ENCODE assay signal across 8 mouse cellular contexts in the genomic region with DNA sequence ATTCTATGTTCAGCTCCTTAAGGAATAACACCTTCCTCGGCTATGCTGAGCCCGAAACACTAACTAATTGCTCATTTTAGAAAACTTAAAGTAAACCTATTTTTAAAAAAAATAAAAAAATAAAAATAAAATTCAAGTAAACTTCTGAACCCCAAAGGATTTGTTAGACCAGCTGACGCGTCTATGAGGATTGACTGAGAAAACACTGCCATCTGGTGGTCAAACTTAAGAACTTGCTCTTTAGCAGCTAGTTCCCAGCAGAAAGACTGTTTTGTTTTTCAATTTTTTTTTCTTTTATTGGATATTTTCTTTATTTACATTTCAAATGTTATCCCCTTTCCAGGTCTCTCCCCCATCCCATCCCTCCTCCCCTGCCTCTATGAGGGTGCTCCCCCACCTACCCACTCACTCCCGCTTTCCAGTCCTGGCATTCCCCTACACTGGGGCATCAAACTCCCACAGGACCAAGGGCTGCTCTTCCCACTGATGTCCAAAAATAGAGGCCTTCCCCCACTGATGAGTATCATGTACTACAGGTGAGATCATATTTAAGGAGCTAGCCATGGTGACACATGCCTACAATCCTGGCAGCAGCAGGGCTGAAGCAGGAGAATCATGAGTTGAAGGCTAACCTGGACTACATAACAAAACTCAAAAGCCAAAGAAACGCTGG. TPM values are rescaled to one million over a fixed set of nuclear protein-coding genes. Genes with fewer than 3 reads are reported as not detected.
A peak's percentile ranks its signal among the peaks of the same experiment; 100 is the strongest.
DNase-seq lines count a peak whose midpoint lies in the region; ATAC-seq and TF ChIP-seq lines count a peak whose summit lies in the region.
"Had no signal": no experiment of that assay in that cellular context is flagged by ENCODE, and none has a peak within 500 bp of the region (broad histone marks: within the 10 kb centered on the region; RNA-seq: fewer than 3 reads in every experiment).

No protein-coding gene starts in this region.

- ATAC-seq in limb, embryonic 13.5 days (ENCODE audit: low FRiP score, low read depth) = 0 out of 2 replicates have a peak, but pooled peaks have one; percentile 32
- ATAC-seq in lung, postnatal 0 days = no peak
- peak; percentile 53; the same call in 1 of the 2 replicates for ATAC-seq in stomach, embryonic 16.5 days (ENCODE audit: insufficient read depth, low FRiP score)

- no peaks in the 10 kb centered on the region for H3K27me3 ChIP-seq in limb, embryonic 13.5 days
- no peaks in the 10 kb centered on the region for H3K27me3 ChIP-seq in limb, embryonic 10.5 days (ENCODE audit: low read depth, poor library complexity, severe bottlenecking)
- no peaks in the 10 kb centered on the region for H3K27me3 ChIP-seq in lung, postnatal 0 days (replicated peaks; ENCODE audit: insufficient read depth, low read length)
- H3K27me3 ChIP-seq in stomach, embryonic 16.5 days (ENCODE audit: control insufficient read depth, insufficient read depth, low read length) = no peaks in the 10 kb centered on the region
- H3K27me3 ChIP-seq: heart, embryonic 15.5 days had no signal

- H3K4me2 ChIP-seq in limb, embryonic 13.5 days (replicated peaks) = no peak overlapping the region
- no peak overlapping the region for H3K4me2 ChIP-seq in lung, postnatal 0 days (replicated peaks; ENCODE audit: low read depth, low read length)
- no peak overlapping the region for H3K4me2 ChIP-seq in stomach, embryonic 16.5 days (ENCODE audit: low read depth, low read length)
- H3K4me2 ChIP-seq: heart, embryonic 15.5 days had no signal

- H3K4me1 ChIP-seq in limb, embryonic 13.5 days = peaks cover 14% of the 10 kb centered on the region
- 0 out of 2 replicates have a peak, but pooled peaks cover 3% of the 10 kb centered on the region for H3K4me1 ChIP-seq in limb, embryonic 10.5 days
- no peaks in the 10 kb centered on the region for H3K4me1 ChIP-seq in lung, postnatal 0 days (ENCODE audit: insufficient read depth, low read depth, low read length)
- H3K4me1 ChIP-seq in stomach, embryonic 16.5 days (ENCODE audit: control insufficient read depth, insufficient read depth, low read length) = no peaks in the 10 kb centered on the region
- H3K4me1 ChIP-seq: heart, embryonic 15.5 days had no signal

- no peak for TF ChIP-seq EP300 in lung, postnatal 0 days (IDR thresholded peaks at IDR 0.05)

- peak; percentile 72 for TF ChIP-seq CTCF in lung, postnatal 0 days (IDR thresholded peaks at IDR 0.05)

- no peak for DNase-seq in limb, embryonic 10.5 days (ENCODE audit: low spot score)
- DNase-seq in Muller cell, postnatal 12 days (ENCODE audit: inconsistent ontology term) = peak; percentile 43
- DNase-seq in embryo, embryonic 11.5 days (ENCODE audit: low read depth, low spot score) = peak; percentile 39
- DNase-seq in lung, postnatal 0 days (ENCODE audit: low spot score) = peak; percentile 86
- no peak for DNase-seq in frontal cortex, postnatal 36 days (ENCODE audit: low spot score in 2 of 2)

- H3K36me3 ChIP-seq in limb, embryonic 13.5 days = no peaks in the 10 kb centered on the region
- H3K36me3 ChIP-seq in limb, embryonic 10.5 days = no peaks in the 10 kb centered on the region
- H3K36me3 ChIP-seq in lung, postnatal 0 days (ENCODE audit: insufficient read depth, low read length) = no peaks in the 10 kb centered on the region
- no peaks in the 10 kb centered on the region for H3K36me3 ChIP-seq in stomach, embryonic 16.5 days (ENCODE audit: control insufficient read depth, insufficient read depth, low read length)
- H3K36me3 ChIP-seq: heart, embryonic 15.5 days had no signal

- H3K9ac ChIP-seq in limb, embryonic 13.5 days = no peak overlapping the region
- no peak overlapping the region for H3K9ac ChIP-seq in lung, postnatal 0 days (replicated peaks; ENCODE audit: low read depth)
- H3K9ac ChIP-seq in stomach, embryonic 16.5 days (ENCODE audit: low read length) = no peak overlapping the region
- H3K9ac ChIP-seq: heart, embryonic 15.5 days had no signal

- H3K4me3 ChIP-seq in limb, embryonic 13.5 days = no peak overlapping the region
- H3K4me3 ChIP-seq in limb, embryonic 10.5 days = no peak overlapping the region
- H3K4me3 ChIP-seq in lung, postnatal 0 days (ENCODE audit: low read depth, low read length) = no peak overlapping the region
- no peak overlapping the region for H3K4me3 ChIP-seq in stomach, embryonic 16.5 days (replicated peaks; ENCODE audit: low read length)
- H3K4me3 ChIP-seq: heart, embryonic 15.5 days had no signal

- H3K27ac ChIP-seq in limb, embryonic 13.5 days = no peak overlapping the region
- H3K27ac ChIP-seq in limb, embryonic 10.5 days = no peak overlapping the region
- H3K27ac ChIP-seq in lung, postnatal 0 days (ENCODE audit: low read length) = no peak overlapping the region
- no peak overlapping the region for H3K27ac ChIP-seq in stomach, embryonic 16.5 days (ENCODE audit: low read length)
- H3K27ac ChIP-seq: heart, embryonic 15.5 days had no signal

- 26% methylated on average over 6 of the region's 6 CpGs for WGBS in limb, embryonic 13.5 days
- 29% methylated on average over 6 of the region's 6 CpGs for WGBS in limb, embryonic 10.5 days
- 23% methylated on average over 6 of the region's 6 CpGs for WGBS in lung, postnatal 0 days
- WGBS in stomach, embryonic 16.5 days = 23% methylated on average over 6 of the region's 6 CpGs

- H3K9me3 ChIP-seq in limb, embryonic 13.5 days = no peaks in the 10 kb centered on the region
- no peaks in the 10 kb centered on the region for H3K9me3 ChIP-seq in limb, embryonic 10.5 days (replicated peaks)
- H3K9me3 ChIP-seq in lung, postnatal 0 days (ENCODE audit: low read length) = no peaks in the 10 kb centered on the region
- H3K9me3 ChIP-seq in stomach, embryonic 16.5 days (replicated peaks; ENCODE audit: control insufficient read depth, low read length) = no peaks in the 10 kb centered on the region
- H3K9me3 ChIP-seq: heart, embryonic 15.5 days had no signal

RNA-seq across cellular contexts. Expression of a gene that starts 3.0 kb away (rescaled TPM):
- 0.19 and 0.22 TPM in 2 replicates for polyA plus RNA-seq in limb, embryonic 13.5 days (2015; fragmentation: Nextera tagmentation; extraction: Ambion mirVana)
- not detected in 2 replicates for polyA plus RNA-seq in limb, embryonic 10.5 days (2016; fragmentation: Nextera tagmentation; extraction: Ambion mirVana)
- 0.06 TPM in 1 of 2 replicates, not detected in the other for polyA plus RNA-seq in lung, postnatal 0 days (2015; fragmentation: Nextera tagmentation; extraction: Ambion mirVana)
- 0.13 TPM in 1 of 2 replicates, not detected in the other for polyA plus RNA-seq in stomach, embryonic 16.5 days (2015; fragmentation: Nextera tagmentation; extraction: Ambion mirVana)

RNA-seq across cellular contexts. Expression of a gene that starts 20.3 kb away (rescaled TPM):
- polyA plus RNA-seq in limb, embryonic 13.5 days (2015; fragmentation: Nextera tagmentation; extraction: Ambion mirVana) = 86.9 and 89.2 TPM in 2 replicates
- 46.3 and 48.5 TPM in 2 replicates for polyA plus RNA-seq in limb, embryonic 10.5 days (2016; fragmentation: Nextera tagmentation; extraction: Ambion mirVana)
- 57.3 and 60.0 TPM in 2 replicates for polyA plus RNA-seq in lung, postnatal 0 days (2015; fragmentation: Nextera tagmentation; extraction: Ambion mirVana)
- polyA plus RNA-seq in stomach, embryonic 16.5 days (2015; fragmentation: Nextera tagmentation; extraction: Ambion mirVana) = 117 and 125 TPM in 2 replicates

RNA-seq across cellular contexts. Expression of a gene that starts 56.7 kb away (rescaled TPM):
- polyA plus RNA-seq in limb, embryonic 13.5 days (2015; fragmentation: Nextera tagmentation; extraction: Ambion mirVana) = 16.5 and 18.2 TPM in 2 replicates
- 30.1 and 30.9 TPM in 2 replicates for polyA plus RNA-seq in limb, embryonic 10.5 days (2016; fragmentation: Nextera tagmentation; extraction: Ambion mirVana)
- 4.7 and 5.3 TPM in 2 replicates for polyA plus RNA-seq in lung, postnatal 0 days (2015; fragmentation: Nextera tagmentation; extraction: Ambion mirVana)
- polyA plus RNA-seq in stomach, embryonic 16.5 days (2015; fragmentation: Nextera tagmentation; extraction: Ambion mirVana) = 12.5 and 14.3 TPM in 2 replicates

Comparison
In these comparisons a context has a peak if more than half of its experiments do, and no peak if none do; other contexts are left out.
1. DNase-seq: peak in Muller cell, postnatal 12 days (single experiment), embryo, embryonic 11.5 days (single experiment) and lung, postnatal 0 days (single experiment); none in limb, embryonic 10.5 days (single experiment) and frontal cortex, postnatal 36 days (0 of 2).